Mouse (Mus musculus): ENCODE results near the gene Gm28539.
A peak's percentile ranks its signal among the peaks of the same experiment; 100 is the strongest.

Gene Gm28539

DNA sequence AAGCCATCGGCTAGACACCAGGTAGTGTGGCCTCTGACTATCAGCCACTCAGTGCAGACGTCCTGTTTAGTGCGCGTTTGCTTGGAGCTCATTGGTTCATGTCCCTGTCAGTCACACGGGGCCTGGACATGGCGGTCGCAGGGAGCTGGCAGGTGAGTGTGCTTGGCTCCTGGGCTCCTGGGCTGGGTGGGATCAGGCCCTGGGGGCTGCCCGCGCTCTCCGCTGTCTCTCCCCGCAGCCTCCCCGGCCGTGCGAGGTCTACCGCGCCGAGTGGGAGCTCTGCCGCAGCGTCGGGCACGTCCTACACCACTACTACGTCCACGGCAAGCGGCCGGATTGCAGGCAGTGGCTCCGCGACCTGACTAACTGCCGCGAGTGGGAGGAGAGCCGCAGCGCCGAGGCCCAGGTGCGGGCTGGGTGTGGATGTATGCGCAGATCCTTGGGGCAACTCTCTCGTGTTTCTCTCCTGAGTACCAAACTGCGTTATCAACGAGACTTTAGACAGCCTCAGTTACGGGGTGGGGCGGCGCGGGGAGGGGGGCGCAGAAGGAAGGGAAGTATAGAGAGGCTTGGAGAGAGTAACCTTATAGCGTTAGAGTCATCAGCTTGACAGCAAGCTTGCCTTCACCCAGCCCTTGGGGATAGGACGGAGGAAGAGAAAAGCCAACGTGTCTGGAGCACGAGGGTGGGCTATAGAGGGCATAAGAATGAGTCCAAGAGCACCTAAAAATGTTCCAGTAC is at the start of gene Gm28539, which contains the start of gene 2510002D24Rik:
Gm28539 (plus strand) TSS at position 117 of the 741 bp plus-strand sequence.
2510002D24Rik (plus strand) TSS at position 111 of the 741 bp plus-strand sequence.
- peak; percentile 96 for DNase-seq (ENCODE audit: low read depth, low spot score)

GRCm38 (mm10) chr16:18786652-18787051 is 49.7 kb upstream of the Gm28539 start:
- DNase-seq (ENCODE audit: low read depth, low spot score), result no peak

DNA sequence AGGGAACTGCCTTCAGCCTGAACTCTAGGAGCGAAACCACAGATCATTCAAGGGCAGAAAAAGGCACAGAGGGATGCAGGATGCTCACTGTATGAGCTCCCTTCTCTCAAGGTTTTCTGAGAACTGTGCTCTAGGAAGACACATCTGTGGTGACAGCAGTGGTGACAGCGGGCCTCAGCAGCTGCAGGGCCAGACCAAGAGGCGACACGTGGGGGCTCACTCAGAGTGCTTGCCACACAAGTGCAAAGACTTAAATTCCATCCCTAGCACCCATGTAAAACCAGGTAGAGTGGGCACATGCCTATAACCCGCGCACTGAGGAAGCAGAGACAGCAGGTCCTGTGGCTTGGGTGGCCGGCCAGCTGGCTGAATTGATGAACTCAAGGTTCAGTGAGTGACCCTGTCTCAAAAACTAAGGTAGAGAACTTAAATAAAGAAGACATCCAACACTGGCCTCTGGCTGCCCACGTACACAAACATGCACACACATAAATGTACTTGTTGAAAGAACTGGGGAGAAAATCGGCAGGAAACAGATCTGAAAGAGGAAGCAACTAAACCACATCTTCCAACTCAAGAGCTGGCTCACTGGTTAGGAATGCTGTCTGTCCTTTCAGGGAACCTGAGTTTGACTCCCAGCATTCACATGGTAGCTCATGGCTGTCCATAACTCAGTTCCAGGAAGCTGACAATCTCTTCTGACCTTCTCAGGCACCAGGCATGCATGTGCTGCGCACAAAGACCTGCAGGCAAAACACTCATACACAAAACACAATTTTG is 47.6 kb upstream of the Gm28539 start:
- no peak for DNase-seq (ENCODE audit: low read depth, low spot score)

DNA sequence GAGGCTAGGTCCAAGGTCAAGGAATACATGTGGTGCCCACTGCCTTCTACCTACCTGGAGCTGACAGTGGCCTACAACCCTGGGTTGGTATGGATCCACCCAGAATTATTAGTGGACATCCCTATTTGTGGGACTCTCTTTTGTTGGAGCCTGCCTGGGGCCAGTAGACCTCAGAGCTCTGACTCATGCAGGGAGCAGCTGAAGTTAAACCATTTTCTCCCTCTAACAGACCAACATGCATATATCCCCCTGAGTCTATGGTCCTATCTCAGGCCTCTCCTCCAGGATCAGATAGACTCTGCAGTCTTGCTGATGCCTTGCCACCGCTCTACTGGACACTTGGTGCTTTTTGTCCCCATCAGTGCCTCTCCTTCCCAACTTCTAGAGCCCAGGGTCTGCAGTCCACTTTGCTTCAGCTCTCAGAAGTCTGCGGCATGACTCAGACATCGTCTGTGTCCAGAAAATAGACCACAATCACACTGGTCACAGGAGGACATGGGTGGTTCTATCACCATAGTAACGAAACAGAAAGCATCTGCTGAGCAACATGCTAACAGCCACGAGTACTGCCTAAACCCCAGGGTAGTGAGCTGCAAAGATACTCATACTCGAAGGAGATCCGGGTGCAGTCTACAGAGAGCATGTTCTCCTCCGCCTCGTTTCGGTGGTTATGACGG is 41.0 kb upstream of the Gm28539 start:
- DNase-seq (ENCODE audit: low read depth, low spot score), result no peak

- DNase-seq (ENCODE audit: low read depth, low spot score), result no peak
These were observed 39.7 kb upstream of the Gm28539 start for GRCm38 (mm10) chr16:18796645-18797044.

- DNase-seq (ENCODE audit: low read depth, low spot score), result no peak
These were observed 38.2 kb upstream of the Gm28539 start for GRCm38 (mm10) chr16:18798151-18798550.

GRCm38 (mm10) chr16:18798841-18799240 is 37.5 kb upstream of the Gm28539 start:
- peak; percentile 23 for DNase-seq (ENCODE audit: low read depth, low spot score)

- DNase-seq (ENCODE audit: low read depth, low spot score), result no peak
These were observed 30.6 kb upstream of the Gm28539 start for GRCm38 (mm10) chr16:18805746-18806145.

DNA sequence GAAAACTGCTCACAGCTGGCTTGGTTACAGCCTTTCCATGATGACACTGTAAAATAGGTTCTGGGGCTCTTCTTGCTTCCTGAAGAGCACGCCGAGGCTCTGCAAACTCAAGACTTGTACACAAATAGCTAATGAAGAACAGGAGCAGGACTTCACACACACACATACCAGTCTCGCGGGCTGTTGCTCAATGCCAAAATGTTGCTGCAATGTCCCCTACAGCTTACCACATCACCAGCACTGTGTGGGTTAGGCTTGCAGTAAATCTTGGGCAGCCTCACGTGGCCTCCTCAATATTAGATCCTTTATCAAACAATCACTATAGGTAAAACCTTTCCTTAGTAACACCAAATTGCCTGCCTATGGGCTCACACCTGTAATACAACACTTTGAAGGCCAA is 27.4 kb upstream of the Gm28539 start:
- no peak for DNase-seq (ENCODE audit: low read depth, low spot score)

DNA sequence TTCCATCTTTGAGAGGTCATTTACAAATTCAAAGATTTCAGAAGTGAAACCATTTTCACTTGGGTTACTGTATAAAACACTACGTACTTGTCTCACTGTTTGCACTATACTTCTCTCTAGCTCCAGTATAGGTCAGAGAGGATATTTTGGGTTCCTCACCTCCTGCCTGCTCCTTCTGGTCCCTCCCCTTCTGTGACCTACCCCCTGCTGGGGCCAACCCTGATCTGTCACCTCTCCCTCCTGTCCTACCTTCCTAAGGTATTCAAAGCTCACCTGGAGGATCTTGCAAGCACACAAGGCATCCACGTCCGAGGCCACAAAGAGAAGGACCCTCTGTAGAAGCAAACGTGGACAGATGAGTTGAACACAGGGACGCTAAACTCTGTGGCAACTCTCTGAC is 25.4 kb upstream of the Gm28539 start:
- DNase-seq (ENCODE audit: low read depth, low spot score), result no peak

- DNase-seq (ENCODE audit: low read depth, low spot score), result peak; percentile 94
These were observed 24.7 kb upstream of the Gm28539 start, which contains the start of the genes Ufd1 and Cdc45 for GRCm38 (mm10) chr16:18811468-18812384. Gene Ufd1 (plus strand): TSS chr16:18811779. Gene Cdc45 (minus strand): TSS chr16:18811987.

DNA sequence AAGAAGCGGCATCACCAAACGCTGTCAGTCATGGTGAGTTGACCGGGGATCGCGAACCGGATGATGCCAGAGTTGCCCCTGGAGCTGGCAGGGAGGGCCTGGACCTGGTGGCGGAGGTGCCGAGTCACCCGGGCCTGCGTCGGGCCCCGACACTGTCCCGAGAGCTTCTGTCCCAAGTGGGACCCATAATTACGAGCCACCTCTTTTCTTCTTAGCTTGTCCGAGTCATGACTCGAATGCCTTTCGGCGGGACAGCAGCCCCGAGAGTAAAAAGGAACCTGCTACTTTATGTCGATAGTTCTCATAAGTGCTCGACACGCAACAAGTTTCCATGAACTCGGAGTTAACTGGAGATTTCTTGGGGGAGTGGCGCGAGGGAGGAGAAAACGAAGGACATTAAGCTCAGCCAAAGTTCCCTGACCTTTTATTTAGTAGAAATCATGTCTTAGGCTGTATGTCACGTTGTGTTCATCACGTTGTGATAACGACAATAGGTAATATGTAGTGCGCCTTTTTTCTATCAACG is 23.9 kb upstream of the Gm28539 start:
- DNase-seq (ENCODE audit: low read depth, low spot score), result no peak

DNA sequence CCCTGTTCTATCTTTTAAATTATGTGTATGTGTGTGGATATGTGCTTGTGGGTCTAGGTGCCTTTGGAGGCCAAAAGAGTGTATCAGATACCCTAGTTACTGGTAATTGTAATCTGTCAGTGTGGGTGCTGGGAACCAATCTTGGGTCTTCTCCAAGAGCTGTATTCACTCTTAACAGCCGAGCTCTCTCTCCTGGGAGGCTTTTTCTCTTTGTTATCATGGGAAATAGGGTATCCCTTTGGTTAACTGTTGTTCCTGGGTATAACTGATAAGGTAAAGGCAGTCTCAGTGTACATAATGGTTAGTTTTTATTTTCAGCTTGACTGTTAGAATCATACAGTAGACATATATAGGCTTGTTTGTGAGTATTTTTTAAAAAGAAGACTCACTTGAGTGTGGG is 14.0 kb upstream of the Gm28539 start:
- DNase-seq (ENCODE audit: low read depth, low spot score), result no peak

DNA sequence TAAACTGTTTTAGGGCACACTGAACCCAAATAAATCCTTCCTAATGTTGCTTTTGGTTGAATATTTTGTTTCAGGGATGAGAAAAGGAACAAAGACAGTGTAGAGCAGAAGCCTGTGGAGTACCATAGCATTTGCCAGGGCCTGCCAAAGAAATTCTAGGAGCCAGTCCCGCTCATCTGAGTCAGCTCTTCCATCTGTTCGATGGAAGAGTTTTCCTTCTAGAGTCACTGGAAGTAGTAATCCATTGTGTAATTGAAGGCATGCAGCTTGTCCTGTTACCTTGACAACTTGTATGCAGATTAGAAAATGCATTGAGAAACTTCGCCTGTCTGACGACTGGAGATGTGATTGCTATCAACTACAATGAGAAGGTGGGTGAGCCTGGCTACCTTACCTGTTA is 13.5 kb upstream of the Gm28539 start:
- DNase-seq (ENCODE audit: low read depth, low spot score), result no peak

DNA sequence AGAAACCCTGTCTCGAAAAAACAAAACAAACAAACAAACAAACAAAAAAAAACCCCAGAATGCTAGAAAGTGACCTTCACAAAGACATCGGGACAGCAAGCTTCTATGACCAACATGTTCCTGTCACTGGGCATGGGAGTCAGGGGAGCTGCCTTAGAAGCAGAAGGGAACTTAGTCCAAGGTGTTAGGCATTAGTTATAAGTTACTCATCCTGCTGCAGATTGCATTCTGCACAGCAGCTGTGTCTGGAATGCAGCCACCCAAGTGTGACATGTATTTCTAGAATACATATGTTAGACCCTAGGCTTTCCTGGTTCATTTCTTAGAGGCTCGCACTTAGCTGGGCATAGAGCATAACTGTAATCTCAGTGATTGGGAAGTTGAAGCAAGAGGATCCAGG is 7.8 kb upstream of the Gm28539 start:
- DNase-seq (ENCODE audit: low read depth, low spot score), result no peak

- no peak for DNase-seq (ENCODE audit: low read depth, low spot score)
These were observed 7.3 kb upstream of the Gm28539 start for GRCm38 (mm10) chr16:18829102-18829501.

GRCm38 (mm10) chr16:18833486-18833885 is 2.9 kb upstream of the Gm28539 start:
- DNase-seq (ENCODE audit: low read depth, low spot score), result no peak

DNA sequence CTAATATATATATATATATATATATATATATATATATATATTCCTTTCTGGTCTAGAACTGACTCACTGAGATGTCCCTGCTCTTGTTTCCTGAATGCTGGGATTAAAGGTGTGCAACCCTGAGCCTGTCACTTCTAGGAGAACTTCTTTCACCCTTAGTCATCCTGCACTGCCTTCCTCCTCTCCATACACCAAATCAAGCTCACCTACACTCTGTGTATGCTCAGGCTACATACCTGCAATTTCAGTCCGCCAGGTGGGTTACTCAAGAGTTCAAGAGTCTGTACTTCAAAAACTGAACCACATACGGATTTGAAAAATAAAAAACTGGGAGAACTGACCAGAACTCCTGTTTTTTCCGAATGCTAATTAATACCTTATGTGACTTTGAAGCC is 314 bp upstream of the Gm28539 start:
- DNase-seq (ENCODE audit: low read depth, low spot score), result no peak

GRCm38 (mm10) chr16:18838346-18838745 is 2.0 kb downstream of the Gm28539 start:
- no peak for DNase-seq (ENCODE audit: low read depth, low spot score)

DNA sequence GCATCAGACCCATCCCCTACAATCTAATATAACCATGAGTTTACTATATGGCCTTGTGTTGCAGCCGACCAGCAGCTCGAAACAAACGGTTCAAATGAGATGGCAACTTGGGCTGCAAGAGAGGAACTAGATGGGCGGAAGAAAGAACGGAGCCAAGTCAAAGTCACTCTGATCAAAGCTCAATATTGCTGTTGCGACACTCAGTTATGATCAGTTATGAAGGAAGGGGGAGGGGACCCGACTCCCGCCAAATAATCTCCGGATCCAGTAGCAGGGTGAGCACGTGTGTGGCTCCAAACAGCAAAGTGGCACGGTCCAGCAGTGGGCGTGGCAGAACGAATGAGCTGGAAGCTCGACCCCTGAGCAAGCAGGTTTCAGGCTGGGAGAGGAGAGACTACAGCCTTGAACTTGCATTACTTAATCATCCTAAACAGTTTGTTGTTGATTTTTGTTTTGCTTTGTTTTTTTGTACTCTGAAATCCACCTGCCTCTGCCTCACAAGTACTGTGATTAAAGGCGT is 10.0 kb downstream of the Gm28539 start:
- no peak for DNase-seq (ENCODE audit: low read depth, low spot score)

All from CD4-positive, CD25-positive, alpha-beta regulatory T cell, adult 2 months (primary cell).